Mouse (Mus musculus): Measurements from ENCODE around the gene Fras1. TPM values are rescaled to one million over a fixed set of nuclear protein-coding genes. Genes with fewer than 3 reads are reported as not detected.
A peak's percentile ranks its signal among the peaks of the same experiment; 100 is the strongest.

The Fras1 gene
- polyA plus RNA-seq, 1 experiment from 2014 or later: 71.3 TPM

DNA sequence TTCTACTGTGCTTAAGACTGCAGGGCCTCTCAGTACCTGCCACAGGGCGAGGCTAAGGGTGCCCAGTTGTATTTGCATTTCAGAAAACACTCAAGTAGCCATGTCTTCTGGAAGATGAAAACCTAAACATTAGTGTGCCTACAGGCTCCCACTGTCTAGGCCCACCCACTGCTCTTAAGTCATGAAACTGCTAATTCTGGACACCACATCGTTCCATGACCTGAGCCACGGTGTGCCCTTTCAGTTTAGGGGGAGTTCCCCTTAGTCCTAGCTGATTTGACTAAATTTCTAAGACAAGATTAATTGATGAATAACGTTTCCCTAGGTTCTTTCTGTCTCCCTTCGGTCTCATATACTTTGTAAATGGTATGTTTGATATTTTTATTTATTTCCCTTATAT lies 222.0 kb downstream of the Fras1 start:
- Histone ChIP-seq H3K36me3 (ENCODE audit: control insufficient read depth, insufficient read depth, low read length) (peaks cover 18% of the 10 kb centered on the region), H3K4me2 (replicated peaks; ENCODE audit: low read depth, low read length) (no peak overlapping the region), H3K9ac (ENCODE audit: low read depth, low read length) (no peak overlapping the region), H3K27me3 (ENCODE audit: control insufficient read depth, insufficient read depth, low read length) (no peaks in the 10 kb centered on the region), H3K4me3 (ENCODE audit: low read length) (no peak overlapping the region), H3K9me3 (ENCODE audit: control insufficient read depth, low read length) (no peaks in the 10 kb centered on the region), H3K4me1 (ENCODE audit: control insufficient read depth, insufficient read depth, low read length) (no peaks in the 10 kb centered on the region), H3K27ac (ENCODE audit: low read depth, low read length) (no peak overlapping the region)
- 80% methylated on average over 5 of the region's 5 CpGs for WGBS
- no peak for ATAC-seq (ENCODE audit: low FRiP score, low TSS enrichment)

DNA sequence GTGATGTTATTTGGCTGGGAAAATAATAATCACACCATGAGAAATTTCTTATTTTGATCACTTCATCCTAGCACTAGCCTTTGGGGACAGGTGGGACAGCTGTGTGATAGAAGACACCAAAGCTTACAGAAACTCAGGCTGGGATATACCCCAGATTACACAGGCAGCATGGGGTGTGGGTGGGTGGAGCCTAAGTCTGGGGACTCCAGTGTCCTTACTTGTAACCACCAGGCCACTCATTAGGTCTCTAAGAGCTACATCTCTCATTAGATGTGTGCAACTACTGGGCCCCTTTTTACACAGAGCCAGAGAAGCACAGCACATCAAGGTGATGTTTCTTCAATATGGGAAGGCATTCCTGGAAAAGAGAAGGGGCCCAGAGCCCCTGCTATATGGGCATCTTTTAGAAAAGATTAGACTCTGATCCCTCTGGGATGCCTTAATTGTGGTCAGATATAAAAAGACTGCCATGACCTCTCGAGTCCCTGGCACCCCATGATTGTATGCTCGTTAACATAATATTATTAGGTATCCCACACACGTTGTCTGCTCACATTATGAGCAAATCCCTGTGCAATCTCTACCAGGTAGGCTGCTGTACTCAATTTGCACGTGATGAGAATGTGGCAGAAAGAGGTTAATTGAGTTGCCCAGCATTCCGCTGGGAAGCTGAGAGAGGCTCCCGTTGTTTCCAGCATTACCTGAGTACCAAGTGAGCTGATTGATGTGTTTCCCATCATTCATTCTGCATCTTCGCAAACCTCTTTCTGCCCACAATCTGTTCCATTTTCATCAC lies 230.4 kb downstream of the Fras1 start:
- WGBS: 87% methylated on average over 7 of the region's 7 CpGs
- 0 out of 2 replicates have a peak, but pooled peaks cover 6% of the 10 kb centered on the region for H3K4me1 ChIP-seq (ENCODE audit: control insufficient read depth, insufficient read depth, low read length)
- no peak overlapping the region for H3K4me2 ChIP-seq (replicated peaks; ENCODE audit: low read depth, low read length)
- no peaks in the 10 kb centered on the region for H3K27me3 ChIP-seq (ENCODE audit: control insufficient read depth, insufficient read depth, low read length)
- H3K9me3 ChIP-seq (ENCODE audit: control insufficient read depth, low read length): no peaks in the 10 kb centered on the region
- H3K27ac ChIP-seq (ENCODE audit: low read depth, low read length): no peak overlapping the region
- H3K9ac ChIP-seq (ENCODE audit: low read depth, low read length): no peak overlapping the region
- H3K4me3 ChIP-seq (ENCODE audit: low read length): no peak overlapping the region
- ATAC-seq (ENCODE audit: low FRiP score, low TSS enrichment): no peak
- peaks cover 15% of the 10 kb centered on the region; the same call in 1 of the 2 replicates for H3K36me3 ChIP-seq (ENCODE audit: control insufficient read depth, insufficient read depth, low read length)

GRCm38 (mm10) chr5:96608036-96608435 lies 234.3 kb downstream of the Fras1 start:
- H3K4me1 ChIP-seq (ENCODE audit: control insufficient read depth, insufficient read depth, low read length): 0 out of 2 replicates have a peak, but pooled peaks cover 8% of the 10 kb centered on the region
- WGBS: 73% methylated on average over 5 of the region's 5 CpGs
- ATAC-seq (ENCODE audit: low FRiP score, low TSS enrichment): no peak
- H3K9ac ChIP-seq (ENCODE audit: low read depth, low read length): no peak overlapping the region
- no peak overlapping the region for H3K4me3 ChIP-seq (ENCODE audit: low read length)
- H3K9me3 ChIP-seq (ENCODE audit: control insufficient read depth, low read length): no peaks in the 10 kb centered on the region
- no peaks in the 10 kb centered on the region; the same call in 1 of the 2 replicates for H3K36me3 ChIP-seq (ENCODE audit: control insufficient read depth, insufficient read depth, low read length)
- no peak overlapping the region for H3K4me2 ChIP-seq (replicated peaks; ENCODE audit: low read depth, low read length)
- H3K27me3 ChIP-seq (ENCODE audit: control insufficient read depth, insufficient read depth, low read length): no peaks in the 10 kb centered on the region
- H3K27ac ChIP-seq (ENCODE audit: low read depth, low read length): no peak overlapping the region

GRCm38 (mm10) chr5:96608581-96609280 lies 235.0 kb downstream of the Fras1 start:
- H3K4me2 ChIP-seq (replicated peaks; ENCODE audit: low read depth, low read length): no peak overlapping the region
- H3K9ac ChIP-seq (ENCODE audit: low read depth, low read length): no peak overlapping the region
- 11% methylated on average over 3 of the region's 3 CpGs for WGBS
- ATAC-seq (ENCODE audit: low FRiP score, low TSS enrichment): peak; percentile 88
- H3K9me3 ChIP-seq (ENCODE audit: control insufficient read depth, low read length): no peaks in the 10 kb centered on the region
- H3K4me1 ChIP-seq (ENCODE audit: control insufficient read depth, insufficient read depth, low read length): 0 out of 2 replicates have a peak, but pooled peaks cover 8% of the 10 kb centered on the region
- no peak overlapping the region for H3K4me3 ChIP-seq (ENCODE audit: low read length)
- H3K27ac ChIP-seq (ENCODE audit: low read depth, low read length): no peak overlapping the region
- no peaks in the 10 kb centered on the region; the same call in 1 of the 2 replicates for H3K36me3 ChIP-seq (ENCODE audit: control insufficient read depth, insufficient read depth, low read length)
- no peaks in the 10 kb centered on the region for H3K27me3 ChIP-seq (ENCODE audit: control insufficient read depth, insufficient read depth, low read length)

DNA sequence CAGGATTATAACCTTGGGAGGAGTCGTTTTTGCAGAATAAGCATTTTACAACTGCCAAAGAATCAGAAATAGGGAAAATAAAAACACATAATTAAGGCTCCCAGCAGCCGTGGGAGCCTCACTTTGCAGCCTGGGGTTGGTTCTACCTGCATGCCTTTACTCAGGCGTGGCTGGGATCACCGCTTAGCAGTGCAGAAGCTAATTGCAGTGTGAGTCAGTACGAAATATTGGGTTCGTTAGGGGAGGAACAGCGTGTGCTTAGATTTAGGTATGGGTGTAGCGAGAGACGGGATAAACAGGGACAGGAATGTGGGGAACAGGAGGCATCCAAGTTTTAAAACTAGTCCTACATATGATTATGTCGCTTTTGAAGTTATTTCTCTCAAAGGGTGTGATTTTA lies 238.3 kb downstream of the Fras1 start:
- H3K4me1 ChIP-seq (ENCODE audit: control insufficient read depth, insufficient read depth, low read length): 0 out of 2 replicates have a peak, but pooled peaks cover 8% of the 10 kb centered on the region

GRCm38 (mm10) chr5:96616954-96617646 lies 243.3 kb downstream of the Fras1 start:
- WGBS: 43% methylated on average over 6 of the region's 6 CpGs
- Histone ChIP-seq H3K27ac (ENCODE audit: low read depth, low read length) (no peak overlapping the region), H3K27me3 (ENCODE audit: control insufficient read depth, insufficient read depth, low read length) (no peaks in the 10 kb centered on the region), H3K4me1 (ENCODE audit: control insufficient read depth, insufficient read depth, low read length) (no peaks in the 10 kb centered on the region), H3K9me3 (ENCODE audit: control insufficient read depth, low read length) (no peaks in the 10 kb centered on the region), H3K4me3 (ENCODE audit: low read length) (no peak overlapping the region), H3K9ac (ENCODE audit: low read depth, low read length) (no peak overlapping the region), H3K36me3 (ENCODE audit: control insufficient read depth, insufficient read depth, low read length) (peaks cover 3% of the 10 kb centered on the region; the same call in 1 of the 2 replicates), H3K4me2 (replicated peaks; ENCODE audit: low read depth, low read length) (no peak overlapping the region)
- peak; percentile 52; the same call in 1 of the 2 replicates for ATAC-seq (ENCODE audit: low FRiP score, low TSS enrichment)

More for the DNA sequence above, 238.3 kb downstream of the Fras1 start:
- H3K27me3 ChIP-seq (ENCODE audit: control insufficient read depth, insufficient read depth, low read length): no peaks in the 10 kb centered on the region
- H3K9me3 ChIP-seq (ENCODE audit: control insufficient read depth, low read length): no peaks in the 10 kb centered on the region
- no peak for ATAC-seq (ENCODE audit: low FRiP score, low TSS enrichment)
- 76% methylated on average over 10 of the region's 10 CpGs for WGBS
- H3K36me3 ChIP-seq (ENCODE audit: control insufficient read depth, insufficient read depth, low read length): no peaks in the 10 kb centered on the region; the same call in 1 of the 2 replicates
- no peak overlapping the region for H3K4me3 ChIP-seq (ENCODE audit: low read length)
- H3K4me2 ChIP-seq (replicated peaks; ENCODE audit: low read depth, low read length): no peak overlapping the region
- H3K9ac ChIP-seq (ENCODE audit: low read depth, low read length): no peak overlapping the region
- no peak overlapping the region for H3K27ac ChIP-seq (ENCODE audit: low read depth, low read length)

- Histone ChIP-seq H3K27ac (ENCODE audit: low read depth, low read length) (no peak overlapping the region), H3K4me3 (ENCODE audit: low read length) (no peak overlapping the region), H3K9me3 (ENCODE audit: control insufficient read depth, low read length) (no peaks in the 10 kb centered on the region), H3K36me3 (ENCODE audit: control insufficient read depth, insufficient read depth, low read length) (peaks cover 3% of the 10 kb centered on the region; the same call in 1 of the 2 replicates), H3K4me1 (ENCODE audit: control insufficient read depth, insufficient read depth, low read length) (no peaks in the 10 kb centered on the region), H3K27me3 (ENCODE audit: control insufficient read depth, insufficient read depth, low read length) (no peaks in the 10 kb centered on the region), H3K4me2 (replicated peaks; ENCODE audit: low read depth, low read length) (no peak overlapping the region), H3K9ac (ENCODE audit: low read depth, low read length) (no peak overlapping the region)
- ATAC-seq (ENCODE audit: low FRiP score, low TSS enrichment): no peak
- 69% methylated on average over 2 of the region's 2 CpGs for WGBS
These were observed 244.3 kb downstream of the Fras1 start for GRCm38 (mm10) chr5:96618008-96618407.

DNA sequence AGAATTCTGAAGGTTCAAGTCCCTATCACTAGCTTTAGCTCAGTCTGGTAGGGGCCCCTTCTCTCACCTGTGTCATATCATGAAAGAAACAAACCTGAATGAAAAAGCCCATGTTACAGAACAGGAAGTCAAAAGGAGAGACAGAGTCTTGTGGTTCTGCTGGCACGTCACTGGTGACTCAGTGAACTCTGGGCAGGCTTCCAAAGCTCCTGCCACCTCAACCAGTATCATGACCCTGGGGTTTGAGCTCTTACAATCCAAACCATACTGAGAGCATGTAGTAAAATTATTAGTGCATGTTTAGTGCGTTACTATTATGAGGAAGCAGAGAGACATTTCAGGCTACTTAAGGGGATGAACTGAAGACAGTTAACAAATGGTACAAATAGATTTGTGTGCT lies 246.5 kb downstream of the Fras1 start:
- Histone ChIP-seq H3K4me2 (replicated peaks; ENCODE audit: low read depth, low read length) (no peak overlapping the region), H3K36me3 (ENCODE audit: control insufficient read depth, insufficient read depth, low read length) (peaks cover 3% of the 10 kb centered on the region; the same call in 1 of the 2 replicates), H3K27me3 (ENCODE audit: control insufficient read depth, insufficient read depth, low read length) (no peaks in the 10 kb centered on the region), H3K9me3 (ENCODE audit: control insufficient read depth, low read length) (no peaks in the 10 kb centered on the region), H3K9ac (ENCODE audit: low read depth, low read length) (no peak overlapping the region), H3K27ac (ENCODE audit: low read depth, low read length) (no peak overlapping the region), H3K4me3 (ENCODE audit: low read length) (no peak overlapping the region), H3K4me1 (ENCODE audit: control insufficient read depth, insufficient read depth, low read length) (no peaks in the 10 kb centered on the region)
- 81% methylated on average over 2 of the region's 2 CpGs for WGBS
- ATAC-seq (ENCODE audit: low FRiP score, low TSS enrichment): no peak
